Mouse (Mus musculus) cerebral cortex, adult 2 months (tissue): ENCODE measurements around the gene Orm2.

Source experiments
- WGBS: fragments of 180-500 bp; shearing (Covaris S2); methylation state at CpG from one replicate; pipeline ENCODE4 v1.1.7; 2018; 5-methylcytosine and 5-hydroxymethylcytosine counted together

Gene Orm2

DNA sequence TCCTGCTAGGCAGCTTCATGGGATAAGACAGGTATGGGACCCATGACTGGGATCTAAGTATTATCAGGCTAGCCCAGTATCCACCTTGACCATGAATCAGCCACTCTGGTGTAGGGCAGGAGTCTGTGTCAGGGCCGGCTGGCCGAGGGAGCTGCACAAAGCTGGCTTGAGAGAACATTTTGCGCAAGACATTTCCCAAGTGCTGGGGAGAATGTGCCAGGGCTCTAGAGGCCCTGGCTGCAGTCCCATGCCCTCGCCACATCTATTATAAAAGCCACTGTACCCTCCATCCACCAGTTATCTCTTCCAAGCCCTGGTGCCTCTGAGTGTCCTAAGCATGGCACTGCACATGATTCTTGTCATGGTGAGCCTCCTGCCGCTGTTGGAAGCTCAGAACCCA, at the start of gene Orm2:
Gene Orm2, plus strand, starts transcription at position 300 of the 400 bp plus-strand sequence.
- WGBS = 77% methylated on average over 5 of the region's 5 CpGs

DNA sequence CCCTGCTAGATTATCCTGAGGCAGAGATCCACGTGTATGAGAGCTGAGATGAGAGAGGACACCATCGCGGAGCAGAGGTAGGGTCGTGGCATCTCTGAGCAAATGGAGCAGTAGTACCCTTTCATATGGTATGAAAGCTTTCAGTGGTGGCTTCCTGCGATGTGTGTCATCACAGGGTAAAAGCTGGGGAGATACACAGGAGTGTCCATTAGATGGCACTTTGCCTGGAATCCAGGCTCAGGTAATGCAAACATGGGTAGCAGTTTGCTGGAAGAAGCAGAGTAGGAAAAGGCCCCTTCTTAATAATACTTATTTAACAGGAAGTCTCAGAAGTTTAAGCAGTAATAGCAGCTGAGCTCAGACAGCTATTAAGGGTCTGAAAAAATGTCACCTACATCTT, 48.2 kb upstream of the Orm2 start:
- 94% methylated on average over 5 of the region's 5 CpGs for WGBS

DNA sequence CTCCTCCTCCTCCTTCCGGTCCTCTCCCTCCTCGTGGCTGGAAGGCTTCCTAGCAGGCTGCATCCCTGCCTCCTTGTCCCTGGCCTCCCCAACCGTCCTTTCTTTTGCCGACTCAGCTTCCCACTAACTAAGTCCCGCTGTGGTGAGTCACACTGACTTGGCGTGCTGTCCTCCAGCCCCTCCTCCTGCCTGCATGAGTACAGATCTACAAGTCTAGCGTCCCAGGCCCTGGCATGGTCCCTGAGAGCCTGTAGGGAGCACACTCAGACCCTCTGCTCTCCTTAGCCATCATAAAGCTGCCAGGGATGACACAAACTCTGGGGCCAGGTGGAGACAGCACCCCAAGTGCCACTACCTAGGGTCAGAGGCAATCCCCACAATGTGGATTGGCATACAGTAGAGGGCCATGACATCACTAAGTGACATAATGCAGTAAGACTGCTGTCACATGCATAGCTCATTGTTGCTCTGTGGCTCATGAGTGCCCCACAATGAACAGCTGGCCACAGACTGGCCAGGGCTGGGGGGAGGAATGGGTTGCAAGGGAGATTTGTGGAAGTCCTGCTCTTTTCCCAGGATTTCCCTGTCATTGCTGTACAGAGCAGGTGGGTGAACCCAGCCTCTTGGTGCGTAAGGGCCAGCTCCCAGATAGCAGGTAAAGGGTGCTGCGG, 46.0 kb upstream of the Orm2 start:
- WGBS = 50% methylated on average over 9 of the region's 9 CpGs

DNA sequence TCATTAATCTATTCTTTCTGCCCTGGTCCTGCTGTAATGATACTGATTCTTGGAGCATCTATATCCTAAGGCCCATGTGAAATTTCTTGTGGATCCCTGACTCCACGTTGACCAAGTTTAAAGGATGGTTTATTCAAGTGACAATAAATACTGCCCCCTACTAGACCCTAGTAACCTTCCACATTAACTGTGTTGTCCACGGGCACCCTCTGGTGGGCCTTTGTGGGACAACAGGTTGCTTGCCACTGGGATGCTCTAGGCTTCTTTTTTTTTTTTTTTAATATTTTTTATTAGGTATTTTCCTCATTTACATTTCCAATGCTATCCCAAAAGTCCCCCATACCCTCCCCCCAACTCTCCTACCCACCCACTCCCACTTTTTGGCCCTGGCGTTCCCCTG, 42.7 kb upstream of the Orm2 start:
- WGBS = 37% methylated on average over 3 of the region's 3 CpGs

DNA sequence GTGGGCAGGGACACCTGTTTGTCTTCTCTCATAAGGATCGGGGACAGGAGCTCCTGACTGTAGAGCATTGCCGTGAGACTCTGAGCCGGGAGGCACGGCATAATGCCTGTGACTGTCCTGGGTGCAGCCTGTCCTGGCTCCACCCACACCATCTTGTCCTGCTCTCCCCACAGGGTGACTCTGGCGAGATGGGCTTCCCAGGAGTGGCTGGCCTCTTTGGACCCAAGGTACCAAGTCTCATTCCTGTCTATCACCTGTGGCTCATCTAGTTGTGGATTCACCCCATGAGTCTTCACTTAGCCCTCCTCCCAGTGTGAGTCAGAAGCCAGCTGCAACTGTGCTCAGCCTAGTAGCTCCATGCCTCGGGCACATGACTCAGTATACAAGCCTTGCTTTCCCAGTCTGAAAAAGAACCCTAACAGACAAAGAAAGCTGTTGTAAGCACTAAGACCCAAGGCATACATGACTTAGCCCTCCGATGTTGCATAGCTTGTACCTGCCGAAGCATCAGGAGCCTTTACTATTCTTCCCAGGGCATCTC, 38.9 kb upstream of the Orm2 start:
- WGBS = 74% methylated on average over 8 of the region's 8 CpGs

DNA sequence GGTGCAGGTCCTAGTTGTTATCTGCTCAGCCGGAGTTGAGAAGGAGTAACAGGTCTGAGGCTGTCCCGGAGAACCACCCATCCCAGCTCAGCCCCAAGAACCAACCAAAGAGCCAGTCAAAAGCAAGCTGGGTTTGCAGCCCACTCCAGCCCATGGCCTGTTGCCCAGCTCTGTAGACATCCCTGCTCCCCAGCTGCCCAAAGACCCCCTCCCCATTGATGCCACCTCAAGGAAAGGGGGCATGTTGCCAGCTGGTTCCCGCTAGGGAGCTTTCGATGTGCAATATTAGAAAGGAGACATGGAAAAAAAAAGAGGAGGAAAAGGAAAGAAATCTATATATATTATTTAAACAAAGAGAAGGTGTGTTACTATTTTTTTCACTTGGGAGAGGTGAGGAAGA, 28.8 kb upstream of the Orm2 start:
- 90% methylated on average over 4 of the region's 4 CpGs for WGBS

DNA sequence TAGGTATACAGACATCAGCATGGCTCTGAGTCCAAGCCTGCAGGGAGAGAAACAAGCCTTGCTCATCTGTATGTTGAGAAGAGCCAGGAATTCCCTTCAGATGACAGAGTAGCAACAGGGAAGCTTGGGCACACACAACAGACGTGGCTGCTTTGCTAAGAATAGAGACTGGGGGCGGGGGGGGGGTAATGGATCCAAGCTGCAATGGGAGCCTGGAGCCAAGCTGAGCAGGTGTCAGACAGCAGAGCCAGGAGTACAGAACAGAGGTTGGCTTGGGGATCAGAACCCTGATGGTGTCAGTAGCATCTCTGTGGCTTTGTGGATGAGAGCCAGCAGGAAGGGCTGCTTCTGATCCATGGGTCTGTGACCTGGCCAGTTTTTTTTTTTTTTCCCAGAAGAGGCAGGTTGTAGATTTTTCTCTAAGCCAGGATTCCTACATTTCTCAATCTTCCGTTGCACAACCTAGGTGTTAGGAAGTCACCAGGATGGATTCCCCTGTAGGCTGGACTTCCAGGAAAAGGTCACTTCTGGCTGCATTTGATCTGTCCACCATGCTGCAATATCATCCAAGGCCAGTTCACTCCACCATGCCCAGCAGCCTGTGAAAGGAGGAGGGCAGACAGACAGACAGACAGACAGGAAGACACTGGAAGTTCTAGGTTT, 23.7 kb upstream of the Orm2 start:
- WGBS = 36% methylated on average over 3 of the region's 3 CpGs

DNA sequence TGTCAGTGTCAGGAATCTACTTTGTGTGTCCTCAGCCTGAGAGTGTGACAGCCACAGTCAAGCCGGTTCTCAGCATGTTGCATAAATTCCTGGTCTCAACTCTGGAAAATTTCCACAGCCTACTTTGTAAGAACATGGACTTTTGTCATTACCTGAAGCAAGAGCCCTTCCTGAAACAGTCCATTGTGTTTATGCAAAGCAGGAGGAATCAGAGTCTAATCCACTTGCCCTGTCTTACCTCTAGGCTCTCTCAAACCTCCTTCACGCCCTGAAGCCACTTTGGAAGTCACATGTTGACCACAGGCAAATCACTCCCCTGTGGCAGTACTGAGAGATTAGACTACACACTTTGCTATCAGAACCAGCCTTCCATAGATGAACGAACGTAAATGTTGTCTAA, 19.8 kb upstream of the Orm2 start:
- 89% methylated on average over 4 of the region's 4 CpGs for WGBS

DNA sequence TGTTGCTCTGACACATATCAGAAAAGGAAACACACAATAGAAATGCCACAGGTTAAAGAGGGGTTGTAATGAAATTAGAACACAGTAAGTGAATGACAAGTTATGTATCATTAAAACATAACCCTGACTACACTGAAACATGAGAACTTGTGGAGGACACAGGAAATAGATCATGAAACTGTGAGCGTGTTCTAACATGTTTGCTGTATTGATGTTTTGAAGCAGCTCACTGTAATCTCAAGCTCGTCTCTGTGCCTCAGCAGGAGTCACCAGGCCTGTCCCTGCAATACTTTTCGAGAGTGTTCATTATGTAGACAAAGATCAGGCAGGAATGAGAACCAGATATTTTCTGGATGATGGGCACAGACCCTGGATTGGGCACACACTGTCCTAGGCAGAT, 18.6 kb upstream of the Orm2 start:
- WGBS = 87% methylated on average over 3 of the region's 3 CpGs

DNA sequence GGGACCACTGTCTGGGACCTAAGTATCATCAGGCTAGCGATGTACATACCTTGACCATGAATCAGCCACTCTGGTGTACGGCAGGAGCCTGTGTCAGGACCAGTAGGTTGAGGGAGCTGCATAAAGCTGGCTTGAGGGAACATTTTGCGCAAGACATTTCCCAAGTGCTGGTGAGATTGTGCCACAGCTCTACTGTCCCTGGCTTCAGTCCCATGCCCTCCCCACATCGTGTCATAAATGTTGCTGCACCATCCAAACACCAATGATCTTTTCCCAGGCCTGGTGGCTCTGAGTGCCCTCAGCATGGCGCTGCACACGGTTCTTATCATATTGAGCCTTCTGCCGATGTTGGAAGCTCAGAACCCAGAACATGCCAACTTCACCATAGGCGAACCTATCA, 18.0 kb upstream of the Orm2 start, which contains the start of gene Orm1:
Gene Orm1, plus strand, starts transcription at position 266 of the 400 bp plus-strand sequence.
- WGBS = 92% methylated on average over 8 of the region's 8 CpGs

DNA sequence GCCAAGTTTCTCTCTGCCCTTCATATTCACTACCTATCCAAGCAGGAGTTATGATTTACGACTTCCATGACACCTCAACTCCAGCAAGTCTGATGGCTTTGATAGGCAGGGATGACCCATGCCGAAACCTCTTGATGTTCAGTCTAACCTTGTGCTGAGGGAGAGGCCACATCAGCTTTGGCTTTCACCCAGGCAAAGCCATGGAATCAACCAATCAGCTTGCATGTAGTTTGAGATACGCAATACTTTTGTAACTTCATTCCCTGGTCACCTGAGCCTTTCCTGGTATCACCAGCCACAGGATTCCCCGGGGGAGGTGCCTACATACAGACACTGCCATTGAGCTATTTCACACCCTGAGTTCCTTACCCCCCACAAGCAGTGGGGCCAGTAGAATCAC, 15.6 kb upstream of the Orm2 start:
- 99% methylated on average over 4 of the region's 4 CpGs for WGBS

DNA sequence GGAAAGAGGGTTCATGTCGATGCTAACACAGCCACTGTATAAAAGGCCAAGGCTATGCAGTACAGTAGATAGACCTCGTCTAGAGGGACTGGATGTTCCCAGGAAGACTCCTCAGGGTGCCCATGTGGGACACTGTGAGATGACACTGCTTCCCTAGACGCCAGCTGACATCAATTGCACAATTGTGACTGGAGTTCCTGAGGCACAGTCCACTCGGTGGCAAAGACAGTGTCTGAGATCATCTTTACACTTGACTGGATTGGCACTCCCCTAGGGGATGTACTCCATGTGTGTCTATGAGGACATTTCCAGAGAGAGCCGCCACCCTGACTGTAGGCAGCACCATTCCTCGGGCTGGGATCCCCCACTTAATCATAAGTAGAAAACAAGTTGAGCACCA, 13.7 kb upstream of the Orm2 start:
- 71% methylated on average over 6 of the region's 6 CpGs for WGBS

DNA sequence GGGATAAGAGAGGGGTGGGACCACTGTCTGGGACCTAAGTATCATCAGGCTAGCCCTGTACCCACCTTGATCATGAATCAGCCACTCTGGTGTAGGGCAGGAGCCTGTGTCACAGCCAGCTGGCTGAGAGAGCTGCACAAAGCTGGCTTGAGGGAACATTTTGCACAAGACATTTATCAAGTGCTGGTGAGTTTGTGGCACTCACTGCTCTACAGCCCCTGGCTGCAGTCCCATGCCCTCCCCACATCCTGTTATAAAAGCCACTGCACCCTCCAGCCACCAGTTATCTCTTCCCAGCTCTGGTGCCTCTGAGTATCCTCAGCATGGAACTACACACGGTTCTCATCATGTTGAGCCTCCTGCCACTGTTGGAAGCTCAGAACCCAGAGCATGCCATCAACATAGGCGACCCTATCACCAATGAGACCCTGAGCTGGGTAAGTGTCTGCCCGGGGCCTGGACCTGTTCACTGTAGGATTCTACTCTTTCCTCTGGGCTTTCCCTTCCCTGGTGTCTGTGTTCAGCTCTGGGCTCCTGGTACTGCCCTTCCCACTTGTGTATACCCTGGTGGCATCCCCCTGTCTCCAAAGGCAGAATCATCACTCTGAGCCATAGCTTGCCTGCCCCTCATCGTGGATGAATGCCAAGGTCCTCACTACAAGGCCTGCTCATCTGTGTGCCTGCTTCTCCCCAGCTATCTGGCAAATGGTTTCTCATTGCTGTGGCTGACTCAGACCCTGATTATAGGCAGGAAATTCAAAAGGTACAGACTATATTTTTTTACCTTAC, 6.2 kb upstream of the Orm2 start, which contains the start of gene Orm3:
Gene Orm3, plus strand, starts transcription at position 286 of the 789 bp plus-strand sequence.
- 84% methylated on average over 4 of the region's 4 CpGs for WGBS

DNA sequence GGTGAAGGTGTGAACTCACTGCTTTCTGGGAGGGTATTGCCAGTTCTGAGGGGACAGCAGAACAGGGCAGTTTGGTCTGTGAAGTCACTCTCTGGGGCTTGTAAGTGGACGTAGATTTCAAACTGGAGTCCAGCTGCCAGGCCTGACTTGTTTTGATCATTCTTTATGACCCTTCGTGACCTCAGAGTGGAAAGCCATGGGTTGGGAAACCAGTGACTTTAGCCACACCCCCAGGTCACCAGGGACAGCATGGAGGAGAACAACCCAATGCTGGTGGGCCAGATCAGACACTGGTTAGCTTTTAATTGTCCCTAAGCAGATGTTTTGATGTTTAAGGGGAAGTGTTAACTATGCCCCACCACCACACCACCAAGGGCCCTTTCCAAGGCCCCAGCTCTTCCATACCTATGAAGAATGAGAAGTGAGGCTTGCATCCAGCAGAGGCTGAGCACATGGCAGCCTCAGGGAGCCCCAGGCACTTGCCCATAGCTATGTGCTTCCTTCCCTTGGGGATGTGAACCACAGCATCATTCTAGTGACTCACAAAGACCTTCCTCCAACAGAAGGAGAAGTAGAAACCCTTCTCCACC, 5.2 kb upstream of the Orm2 start:
- 94% methylated on average over 2 of the region's 2 CpGs for WGBS

DNA sequence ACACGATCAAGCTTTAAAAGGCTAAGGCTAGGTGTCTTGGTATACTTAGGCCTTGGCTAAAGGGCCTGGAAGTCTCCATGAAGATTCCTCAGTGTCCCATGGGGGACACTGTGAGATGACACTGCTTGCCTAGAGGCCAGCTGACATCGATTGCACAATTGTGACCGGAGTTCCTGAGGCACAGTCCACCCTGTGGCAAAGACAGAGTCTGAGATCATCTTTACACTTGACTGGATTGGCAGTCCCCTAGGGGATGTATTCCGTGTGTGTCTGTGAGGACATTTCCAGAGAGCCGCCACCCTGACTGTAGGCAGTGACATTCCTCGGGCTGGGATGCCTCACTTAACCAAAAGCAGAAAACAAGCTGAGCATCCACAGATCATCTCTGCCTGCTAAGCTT, 2.4 kb upstream of the Orm2 start:
- 88% methylated on average over 6 of the region's 6 CpGs for WGBS

DNA sequence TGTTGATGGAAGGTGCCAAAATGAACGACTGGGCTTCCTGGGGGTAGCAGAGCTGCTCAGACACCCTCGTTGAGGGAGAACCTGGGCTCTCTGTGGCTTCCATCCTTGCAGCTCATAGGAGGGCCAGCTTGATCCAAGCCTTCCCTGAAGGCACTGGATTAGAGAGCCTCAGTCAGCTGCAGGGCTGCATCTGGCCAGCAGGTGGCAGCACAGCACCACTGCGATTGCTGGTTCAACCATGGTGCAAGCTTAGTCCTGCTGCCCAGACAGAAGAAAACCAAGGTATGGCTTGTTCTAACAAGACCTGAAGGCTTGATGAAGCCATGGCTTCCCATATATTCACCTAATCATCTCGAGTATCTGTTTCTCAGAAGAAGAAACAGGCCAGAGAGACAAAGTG, 6.3 kb downstream of the Orm2 start:
- WGBS = 28% methylated on average over 4 of the region's 4 CpGs

DNA sequence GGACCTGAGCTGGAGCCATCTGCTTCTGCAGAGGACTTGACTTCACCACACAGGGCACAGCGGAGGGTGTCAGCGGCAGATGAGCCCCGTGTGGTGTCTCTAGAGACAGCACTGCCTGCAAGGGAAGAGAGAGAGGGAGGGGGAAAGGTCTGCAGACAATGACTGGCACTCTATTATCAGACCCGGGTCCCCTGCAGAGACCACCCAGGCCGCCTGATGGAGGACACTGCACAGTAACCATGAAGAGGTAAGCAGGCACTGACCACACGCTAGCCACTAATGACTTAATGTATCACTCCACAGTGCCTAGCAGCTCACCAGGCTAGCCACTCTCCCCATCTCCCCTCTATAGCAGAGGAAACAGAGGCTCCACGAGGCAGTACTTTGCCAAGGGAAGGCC, 8.6 kb downstream of the Orm2 start:
- WGBS = 74% methylated on average over 7 of the region's 7 CpGs

DNA sequence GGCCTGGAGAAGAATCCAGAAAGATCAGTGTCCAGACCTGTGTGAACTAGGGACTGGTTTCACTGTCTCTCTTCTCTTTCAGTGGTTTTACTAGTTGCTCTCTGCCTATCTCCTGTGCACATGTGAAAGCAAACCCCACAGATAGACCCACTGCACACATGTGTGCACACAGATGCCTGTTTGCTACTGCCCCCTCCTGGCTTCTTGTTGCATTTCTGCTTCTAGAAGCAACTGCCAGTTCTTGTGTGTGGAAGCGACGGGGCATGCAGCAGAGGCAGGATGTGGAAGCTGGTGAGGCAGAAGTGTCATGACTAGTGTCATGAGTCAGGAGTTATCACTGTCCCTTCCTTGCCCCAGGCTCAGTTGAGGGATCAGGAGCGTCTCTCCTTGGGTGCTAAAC, 9.6 kb downstream of the Orm2 start:
- 77% methylated on average over 3 of the region's 3 CpGs for WGBS

DNA sequence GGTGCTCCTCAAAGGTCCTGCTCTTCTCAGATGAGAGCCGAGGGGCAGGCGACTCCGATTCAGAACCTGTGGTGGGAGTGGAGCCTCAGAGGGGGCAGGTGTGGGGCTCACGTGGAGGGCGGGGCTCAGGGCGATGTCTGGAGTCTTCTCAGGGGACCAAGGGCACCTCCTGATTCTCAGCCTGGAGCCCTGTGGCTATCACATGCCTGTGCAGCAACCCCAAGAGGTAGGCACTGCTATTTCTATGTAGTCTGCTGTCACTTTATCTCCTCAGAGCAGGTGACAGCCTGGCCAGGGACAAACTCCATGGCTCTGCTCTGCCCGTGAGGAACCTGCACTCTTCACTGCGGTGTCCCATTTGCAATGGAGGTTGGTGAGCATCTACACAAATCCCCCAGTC, 11.2 kb downstream of the Orm2 start:
- 95% methylated on average over 8 of the region's 8 CpGs for WGBS

DNA sequence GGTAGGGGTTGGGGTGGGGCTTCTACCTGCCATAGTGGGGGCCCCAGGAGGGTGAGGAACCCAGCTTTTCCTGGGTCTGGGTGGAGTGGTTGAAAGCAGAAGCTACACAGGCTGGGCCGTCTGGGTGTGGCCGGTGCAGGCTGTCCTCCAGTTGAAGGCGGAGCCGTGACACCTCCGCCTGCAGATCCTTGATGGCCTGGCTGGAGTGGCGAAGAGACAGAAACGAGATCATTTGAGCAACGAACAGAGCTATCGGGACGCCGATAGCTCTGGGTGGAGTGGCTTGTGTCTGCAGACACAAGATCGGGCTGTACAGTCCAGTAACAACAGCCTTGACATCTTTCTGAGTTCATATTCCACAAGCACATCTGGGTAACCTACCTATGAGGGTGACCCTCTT, 12.1 kb downstream of the Orm2 start:
- WGBS = 96% methylated on average over 12 of the region's 12 CpGs

DNA sequence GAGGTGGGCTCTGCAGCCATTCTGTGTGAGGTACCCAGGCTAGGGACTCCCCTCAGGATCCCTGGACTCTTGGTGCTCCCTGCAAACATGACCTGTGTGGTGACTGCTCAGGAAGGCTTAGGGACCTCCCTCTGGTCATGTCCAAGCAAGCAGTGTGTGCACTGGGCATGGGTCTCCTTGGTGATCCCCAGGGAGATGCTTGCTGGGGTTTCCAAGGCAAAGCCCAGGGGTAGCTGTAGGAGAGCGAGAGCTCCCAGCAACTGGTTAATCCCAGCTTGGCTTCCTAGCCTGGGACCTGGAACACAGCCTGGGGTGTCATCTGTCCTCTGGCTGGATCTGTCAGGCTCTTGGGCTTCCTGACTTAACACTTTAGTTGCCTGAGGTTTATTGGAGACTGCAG, 13.1 kb downstream of the Orm2 start:
- 73% methylated on average over 1 of the region's 1 CpGs for WGBS

DNA sequence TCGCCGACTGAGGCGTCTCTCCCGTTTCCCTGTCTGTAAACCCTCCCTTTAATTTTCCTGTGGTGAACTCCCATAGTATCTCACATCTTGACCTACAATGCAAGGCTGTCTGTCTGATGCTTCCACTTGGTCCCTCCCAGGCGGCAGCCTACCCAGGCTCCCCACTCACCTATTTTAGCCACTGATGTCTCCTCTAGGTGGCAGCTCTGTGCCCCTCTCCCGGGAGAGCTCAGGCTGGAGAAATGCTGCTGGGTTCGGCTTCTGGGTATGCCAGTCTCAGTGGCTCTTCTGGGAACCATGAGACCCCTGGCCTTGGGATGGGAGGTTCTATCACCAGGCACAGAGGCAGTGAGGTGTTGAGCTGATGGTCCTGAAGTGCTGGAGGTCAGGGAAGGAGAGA, 15.2 kb downstream of the Orm2 start:
- 79% methylated on average over 7 of the region's 7 CpGs for WGBS
